Mouse (Mus musculus) 3134 (cell line): ENCODE measurements around the gene Exo1.

Experiments
- DNase-seq: peaks from one replicate; pipeline ENCODE4 v3.0.0-alpha.2; 2011; ENCODE audit warnings: low spot score; ENCODE audit not compliant: insufficient read length; ENCODE audit errors: extremely low read depth

Exo1 gene

DNA sequence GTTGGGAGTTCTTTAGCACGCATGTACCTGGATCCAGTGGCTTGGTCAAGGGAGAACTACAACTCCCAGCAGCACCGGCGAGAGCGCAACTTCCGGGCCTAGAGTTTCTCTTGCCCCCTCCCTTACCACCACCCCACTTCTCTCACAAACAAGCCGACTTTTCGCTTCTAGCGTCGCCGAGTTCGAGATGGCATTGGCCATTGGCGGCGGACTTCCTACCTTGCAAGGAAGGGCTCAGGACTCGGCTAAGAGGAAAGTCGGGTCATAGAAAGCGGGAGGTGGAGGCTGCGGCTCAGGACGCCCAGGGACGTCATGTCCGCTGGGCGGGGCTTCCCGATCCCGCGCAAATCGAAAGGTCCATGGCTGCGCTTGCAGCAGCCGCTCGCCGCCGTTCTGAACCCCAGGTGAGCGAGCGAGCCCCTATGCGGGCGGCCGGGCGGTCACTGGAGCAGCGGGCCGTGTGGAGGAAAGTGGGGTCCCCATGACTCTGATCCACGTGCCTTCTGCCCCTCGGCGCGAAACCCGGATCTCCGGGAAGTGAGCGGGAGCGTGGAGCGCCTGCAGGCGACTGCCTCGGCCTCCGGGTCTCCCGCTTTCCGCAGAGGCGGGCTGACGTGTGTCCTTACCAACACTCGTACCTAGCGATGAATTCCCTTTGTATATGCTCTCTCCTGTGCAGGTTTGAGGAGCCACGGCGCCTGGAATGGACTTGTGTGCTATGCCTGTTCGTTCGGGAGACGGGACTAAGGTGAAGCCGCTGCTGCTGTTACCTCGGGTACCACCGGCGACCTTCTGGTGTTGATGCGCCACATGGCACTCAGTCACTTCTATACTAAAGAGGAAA is at the start of gene Exo1:
Exo1 (plus strand) TSS at position 129 of the 844 bp plus-strand sequence.
- peak; percentile 92 for DNase-seq

GRCm38 (mm10) chr1:175855515-175855914 is 24.9 kb upstream of the Exo1 start:
- DNase-seq: no peak

- DNase-seq: no peak
Observed at GRCm38 (mm10) chr1:175867050-175867449, 13.3 kb upstream of the Exo1 start.

DNA sequence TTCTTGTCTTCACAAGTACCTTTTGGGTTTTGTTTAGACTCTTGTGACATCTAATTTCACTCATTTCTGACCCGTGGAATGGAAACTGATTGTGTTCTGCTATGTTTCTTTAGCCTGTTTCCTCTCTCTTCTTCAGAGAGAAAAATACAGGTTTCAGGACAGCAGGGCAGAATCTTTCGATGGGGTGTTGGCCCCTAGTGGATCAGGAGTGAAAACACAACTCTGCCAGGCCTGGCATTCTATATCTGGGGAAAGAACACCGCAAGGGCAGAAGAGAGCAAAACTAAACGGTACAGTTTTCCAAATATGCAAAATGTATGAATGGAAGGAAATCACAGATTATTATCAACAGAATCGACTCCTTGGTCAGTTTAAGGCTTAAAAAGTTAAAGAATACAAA is 12.8 kb upstream of the Exo1 start:
- no peak for DNase-seq

DNA sequence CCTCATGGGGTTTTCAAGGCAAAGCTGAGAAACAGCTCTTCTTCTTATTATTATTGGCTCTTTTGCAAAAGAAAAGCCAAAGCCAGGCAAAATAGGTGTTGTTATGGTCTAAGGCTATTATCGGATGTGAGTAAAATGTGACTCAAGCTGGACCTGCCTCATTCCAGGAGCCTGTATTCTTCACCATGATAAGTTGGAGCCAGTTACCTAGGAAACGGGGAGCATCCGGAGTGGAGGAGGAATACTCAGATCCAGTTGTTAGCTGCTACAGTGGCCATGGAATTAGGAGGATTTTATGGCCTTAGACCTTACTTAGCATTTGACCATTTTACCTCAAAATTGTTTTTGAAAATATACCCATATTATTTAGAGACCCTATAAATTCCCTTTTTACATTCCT is 9.7 kb upstream of the Exo1 start:
- no peak for DNase-seq

DNA sequence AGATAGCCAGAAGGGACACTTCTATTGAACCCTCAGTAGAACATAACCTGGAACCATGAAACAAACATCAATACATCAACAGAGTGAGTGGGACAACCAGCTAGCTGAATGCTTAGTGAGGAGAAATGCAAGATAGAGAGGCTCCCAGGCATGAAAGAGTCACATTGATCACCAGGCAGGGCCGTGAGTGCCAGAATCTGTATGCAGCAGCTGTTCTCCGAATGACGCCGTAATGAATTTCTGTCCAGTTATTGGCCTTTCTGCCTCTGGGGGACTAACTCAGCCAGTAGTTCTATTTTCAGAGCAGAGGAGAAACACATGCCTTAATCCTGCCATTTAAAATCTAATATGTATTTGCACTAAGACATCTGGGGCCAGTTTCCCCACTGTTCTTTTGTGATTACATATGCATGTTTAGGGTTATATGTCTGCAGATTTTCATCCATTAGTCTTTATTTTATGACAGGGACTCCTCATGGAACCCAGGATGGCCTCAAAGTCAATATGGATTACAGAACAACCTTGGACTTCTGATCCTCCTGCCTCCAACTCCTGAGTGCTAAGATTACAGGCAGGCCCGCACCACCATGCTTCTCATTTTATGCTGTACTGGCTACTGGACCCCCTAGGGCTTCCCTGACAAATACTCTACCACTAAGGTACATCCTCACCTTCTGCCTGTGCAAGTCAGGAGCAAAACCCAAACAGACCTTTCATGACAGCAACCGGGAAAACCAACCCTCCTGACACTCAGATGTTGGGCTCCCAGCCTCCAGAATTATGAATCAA is 8.2 kb upstream of the Exo1 start:
- DNase-seq: no peak

GRCm38 (mm10) chr1:175883398-175883797 is 3.0 kb downstream of the Exo1 start:
- no peak for DNase-seq

DNA sequence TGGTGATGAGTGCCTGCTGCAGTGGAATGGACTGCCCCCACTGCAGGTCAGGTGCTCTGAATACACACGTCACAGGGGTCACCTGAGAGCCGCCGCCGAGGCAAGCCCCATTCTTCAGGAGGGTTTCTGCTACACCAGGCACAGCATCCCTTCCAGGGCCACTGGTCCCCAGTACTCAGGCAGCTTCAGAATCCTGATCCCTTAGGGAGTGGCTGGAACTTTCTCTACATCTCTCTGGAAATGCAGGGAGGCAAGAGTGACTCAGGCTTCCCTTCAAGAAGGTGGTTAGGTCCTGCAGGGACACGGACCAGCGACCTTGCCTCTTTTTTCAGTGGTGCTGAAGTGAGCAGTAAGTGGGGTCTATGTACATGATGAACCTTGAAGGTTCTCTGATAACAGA is 12.9 kb downstream of the Exo1 start:
- DNase-seq: no peak

- no peak for DNase-seq
Observed at GRCm38 (mm10) chr1:175893726-175894125, 13.3 kb downstream of the Exo1 start.

- no peak for DNase-seq
Observed at GRCm38 (mm10) chr1:175911207-175911606, 30.8 kb downstream of the Exo1 start.

GRCm38 (mm10) chr1:175912038-175912437 is 31.7 kb downstream of the Exo1 start:
- DNase-seq: no peak

- DNase-seq: no peak
Observed at GRCm38 (mm10) chr1:175913728-175914303, 33.4 kb downstream of the Exo1 start.

GRCm38 (mm10) chr1:175920029-175920428 is 39.6 kb downstream of the Exo1 start, which contains the start of gene Gm38100:
Gene Gm38100, plus strand, starts transcription at chr1:175920329.
- no peak for DNase-seq

DNA sequence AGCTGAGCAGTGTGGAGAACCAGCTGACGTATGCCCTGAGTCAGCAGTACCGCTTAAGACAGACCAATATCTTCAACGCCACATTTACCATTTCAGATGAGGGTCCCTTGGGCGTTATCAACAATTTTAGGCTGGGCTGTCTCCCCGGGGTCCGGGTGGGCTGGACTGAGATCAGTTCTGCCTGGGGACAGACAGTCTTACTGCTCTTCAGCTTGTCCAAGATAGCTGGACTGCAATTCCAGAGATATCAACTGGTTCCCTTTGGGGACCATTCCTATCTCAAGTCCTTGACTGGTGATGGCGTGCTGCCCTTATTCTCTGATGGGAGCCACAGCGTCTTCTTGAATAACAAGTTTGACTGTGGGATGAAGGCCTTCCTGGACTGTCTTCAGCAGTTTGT is 40.7 kb downstream of the Exo1 start:
- DNase-seq: no peak

DNA sequence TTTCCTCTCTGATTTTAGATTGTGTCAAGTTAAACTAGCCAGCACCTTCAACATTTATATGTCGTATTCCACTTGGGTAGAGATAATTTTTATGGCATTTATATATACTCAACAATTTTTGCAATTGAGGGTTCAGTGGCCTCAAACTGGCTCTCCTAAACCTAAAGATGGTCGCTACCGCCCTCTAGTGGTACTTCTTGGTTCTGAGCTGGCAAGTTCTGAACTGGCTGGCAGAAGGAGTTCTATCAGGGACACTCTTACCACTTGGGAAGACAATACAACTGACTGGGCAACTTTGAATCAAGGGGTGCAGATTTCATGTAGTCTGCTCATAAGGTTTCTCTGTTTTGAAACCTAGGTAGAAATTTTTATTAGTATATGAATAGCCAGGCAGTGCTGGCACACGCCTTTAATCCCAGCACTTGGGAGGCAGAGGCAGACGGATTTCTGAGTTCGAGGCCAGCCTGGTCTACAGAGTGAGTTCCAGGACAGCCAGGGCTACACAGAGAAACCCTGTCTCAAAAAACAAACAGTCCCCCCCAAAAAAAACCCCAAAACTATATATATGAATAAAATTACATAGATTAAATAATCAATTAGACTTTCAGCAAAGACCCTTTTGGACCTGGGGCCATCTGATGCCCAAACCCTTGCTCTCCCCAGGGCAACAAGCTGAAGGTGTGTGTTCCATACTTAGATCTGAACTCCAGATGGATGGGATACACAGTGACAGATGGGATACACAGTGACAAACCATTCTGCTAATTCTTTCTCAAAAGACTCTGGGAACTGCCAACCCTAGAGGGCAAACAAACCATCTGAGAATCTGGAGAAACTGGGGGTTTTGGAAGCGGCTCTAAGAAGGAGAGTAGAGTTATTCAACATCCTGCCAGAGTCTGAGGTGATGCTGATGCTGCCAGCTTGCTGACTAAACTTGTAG is 43.7 kb downstream of the Exo1 start:
- no peak for DNase-seq

DNA sequence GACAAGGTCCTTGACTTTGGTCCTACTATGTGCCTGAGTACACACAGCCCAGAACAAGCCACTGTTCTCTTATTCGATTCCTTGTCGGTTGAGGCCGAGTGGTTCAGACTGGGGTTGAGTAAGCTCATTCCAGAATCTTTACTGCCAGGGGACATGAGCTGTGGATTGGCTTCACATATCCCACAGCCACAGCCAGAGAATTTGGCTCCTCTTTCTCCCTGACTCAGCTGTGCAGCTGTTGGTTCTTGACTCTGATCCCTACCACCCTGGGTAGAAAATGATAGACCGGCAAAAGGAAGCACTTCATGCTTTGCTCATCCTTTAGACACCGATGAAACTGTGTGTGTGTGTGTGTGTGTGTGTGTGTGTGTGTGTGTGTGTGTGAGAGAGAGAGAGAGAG is 51.0 kb downstream of the Exo1 start:
- DNase-seq: no peak

DNA sequence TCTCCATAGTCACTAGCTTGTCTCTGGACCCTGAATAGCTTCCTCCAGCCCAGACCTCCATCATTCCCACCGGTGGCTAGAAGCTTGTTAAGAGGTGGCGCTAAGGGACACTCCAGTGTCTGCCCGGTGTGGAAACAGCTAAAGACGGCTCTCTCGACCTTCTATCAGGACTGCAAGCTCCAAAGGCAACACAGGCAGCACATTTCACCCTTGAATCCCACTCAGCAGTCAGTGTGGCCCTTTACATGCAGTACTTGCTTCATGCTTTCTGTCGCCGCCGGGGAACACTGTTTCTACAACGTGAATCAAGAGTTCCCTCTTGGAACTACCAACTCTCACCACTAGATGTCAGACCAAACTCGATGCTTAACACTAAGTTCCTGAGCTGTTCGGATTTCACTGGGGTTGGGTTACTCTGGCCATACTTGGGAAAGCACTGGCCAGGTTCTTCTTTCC is 55.9 kb downstream of the Exo1 start:
- no peak for DNase-seq

GRCm38 (mm10) chr1:175938731-175939130 is 58.4 kb downstream of the Exo1 start:
- no peak for DNase-seq

DNA sequence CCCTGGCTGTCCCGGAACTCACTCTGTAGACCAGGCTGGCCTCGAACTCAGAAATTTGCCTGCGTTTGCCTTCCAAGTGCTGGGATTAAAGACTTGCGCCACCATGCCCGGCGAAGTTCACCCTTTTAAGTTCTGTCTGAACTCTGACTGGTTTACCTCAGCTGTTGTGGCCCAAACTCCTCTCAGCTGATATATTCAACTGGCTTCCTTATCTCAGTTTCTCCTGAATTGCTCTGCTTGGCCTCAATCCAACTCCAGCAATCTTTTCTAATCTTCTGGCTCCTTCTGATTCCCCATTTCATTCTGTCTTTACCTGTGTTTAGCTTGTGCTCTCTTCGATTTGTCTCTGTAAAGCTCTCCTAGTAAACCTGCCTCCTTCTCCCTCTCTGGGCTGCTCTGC is 62.8 kb downstream of the Exo1 start:
- DNase-seq: no peak

DNA sequence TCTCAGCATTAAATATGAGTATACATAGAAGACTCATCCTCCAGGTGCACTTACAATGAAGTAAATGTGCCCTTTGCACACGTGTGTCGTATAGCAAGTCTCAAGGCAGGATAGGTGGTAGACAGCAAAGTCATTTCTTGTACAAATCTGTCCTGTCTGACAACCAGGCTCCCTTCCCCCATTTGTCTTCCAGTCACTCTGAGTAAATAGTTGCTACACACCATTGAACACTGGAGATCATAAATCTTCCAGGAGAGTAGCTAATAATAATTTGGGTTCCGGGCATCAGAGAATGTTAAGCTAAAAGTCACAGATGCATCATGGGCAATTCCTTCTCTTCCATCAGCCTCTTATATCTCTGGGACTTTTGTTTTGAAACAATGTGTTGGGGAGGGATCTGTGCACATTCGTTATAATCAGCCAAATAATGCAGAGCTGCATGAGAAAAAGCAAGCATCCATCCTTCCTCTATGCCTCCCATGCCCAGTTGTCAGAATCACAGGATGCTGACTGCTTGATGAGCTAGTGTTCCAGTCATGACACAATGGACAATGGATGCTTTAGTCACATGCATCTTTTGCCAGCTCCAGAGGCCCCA is 66.4 kb downstream of the Exo1 start:
- DNase-seq: no peak
